Mouse (Mus musculus): ENCODE data around the gene Ptprn. TPM values are rescaled to one million over a fixed set of nuclear protein-coding genes. Genes with fewer than 3 reads are reported as not detected.
A peak's percentile ranks its signal among the peaks of the same experiment; 100 is the strongest.

Gene Ptprn
- polyA plus RNA-seq, 1 experiment from 2014 or later: 15.6 TPM

- Histone ChIP-seq H3K9me3 (no peaks in the 10 kb centered on the region), H3K27ac (no peak overlapping the region), H3K4me1 (replicated peaks) (peaks cover 33% of the 10 kb centered on the region), H3K9ac (no peak overlapping the region), H3K4me2 (peak overlapping the region; percentile 94), H3K4me3 (peak overlapping the region; percentile 56; the same call in 1 of the 2 replicates), H3K27me3 (peaks cover 73% of the 10 kb centered on the region), H3K36me3 (peaks cover 34% of the 10 kb centered on the region)
- no peak for ATAC-seq (ENCODE audit: low FRiP score)
- 4% methylated on average over 6 of the region's 6 CpGs for WGBS
These were observed 46.4 kb downstream of the Ptprn start for GRCm38 (mm10) chr1:75217893-75218226.

DNA sequence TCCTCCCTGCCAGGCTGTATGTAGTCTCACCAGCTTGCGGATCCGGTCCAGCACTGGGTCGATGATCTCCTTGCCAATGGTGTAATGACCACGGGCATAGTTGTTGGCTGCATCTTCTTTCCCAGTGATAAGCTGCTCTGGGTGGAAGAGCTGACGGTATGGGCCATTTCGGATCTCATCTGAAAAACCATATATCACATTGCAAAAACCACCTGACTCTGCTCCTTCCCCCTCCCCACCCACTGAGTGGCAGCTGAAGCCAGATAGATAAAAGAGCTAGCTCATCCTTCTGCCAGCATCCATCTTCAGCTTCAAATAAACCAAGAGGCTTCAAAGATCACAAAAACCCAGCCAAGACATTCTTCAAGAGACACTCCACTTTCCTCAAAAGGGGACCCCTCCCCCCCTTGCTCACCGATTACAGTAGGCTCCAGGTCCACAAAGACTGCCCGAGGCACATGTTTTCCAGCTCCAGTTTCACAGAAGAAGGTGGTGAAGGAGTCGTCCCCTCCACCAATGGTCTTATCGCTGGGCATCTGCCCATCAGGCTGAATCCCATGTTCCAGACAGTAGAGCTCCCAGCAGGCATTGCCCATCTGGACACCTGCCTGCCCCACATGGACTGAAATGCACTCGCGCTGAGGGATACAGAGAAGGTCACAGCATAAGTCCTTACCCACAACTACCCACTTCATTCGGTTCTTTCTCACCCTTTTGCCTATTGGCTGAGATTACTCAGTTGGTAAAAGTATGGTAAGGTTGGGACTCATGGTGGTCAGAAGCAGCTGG, 47.3 kb downstream of the Ptprn start:
- peaks cover 65% of the 10 kb centered on the region for H3K27me3 ChIP-seq
- no peak overlapping the region for H3K27ac ChIP-seq
- ATAC-seq (ENCODE audit: low FRiP score): no peak
- H3K4me3 ChIP-seq: no peak overlapping the region
- H3K36me3 ChIP-seq: peaks cover 42% of the 10 kb centered on the region
- no peak overlapping the region for H3K4me2 ChIP-seq
- WGBS: 83% methylated on average over 13 of the region's 13 CpGs
- H3K9ac ChIP-seq: no peak overlapping the region
- H3K9me3 ChIP-seq: no peaks in the 10 kb centered on the region
- H3K4me1 ChIP-seq (replicated peaks): peaks cover 42% of the 10 kb centered on the region

- WGBS: 94% methylated on average over 9 of the region's 9 CpGs
- Histone ChIP-seq H3K4me1 (replicated peaks) (peaks cover 52% of the 10 kb centered on the region), H3K4me3 (no peak overlapping the region), H3K27ac (no peak overlapping the region), H3K4me2 (no peak overlapping the region), H3K9me3 (no peaks in the 10 kb centered on the region), H3K9ac (no peak overlapping the region), H3K27me3 (peaks cover 53% of the 10 kb centered on the region), H3K36me3 (peaks cover 45% of the 10 kb centered on the region)
- no peak for ATAC-seq (ENCODE audit: low FRiP score)
These were observed 48.5 kb downstream of the Ptprn start for GRCm38 (mm10) chr1:75215785-75216184.

DNA sequence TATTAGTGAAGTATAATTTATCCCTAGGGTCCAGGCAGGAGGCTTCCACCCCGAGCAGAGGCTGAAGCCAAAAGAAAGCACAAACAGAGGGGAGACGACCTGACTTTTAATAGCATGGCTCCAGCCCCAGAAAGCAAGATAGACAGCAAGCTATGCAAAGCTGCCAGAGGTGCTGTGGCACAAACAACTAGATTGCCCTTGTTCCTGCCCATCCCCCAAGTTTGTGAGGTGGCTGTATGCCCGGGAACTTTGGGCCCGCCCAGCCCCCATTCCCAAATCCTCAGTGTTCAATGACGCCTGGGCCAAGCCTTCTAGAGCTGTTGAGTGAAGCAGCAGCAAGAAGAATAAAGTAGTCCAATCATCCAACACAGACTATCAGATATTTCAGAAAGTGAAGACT, 49.4 kb downstream of the Ptprn start:
- Histone ChIP-seq H3K4me1 (replicated peaks) (peaks cover 56% of the 10 kb centered on the region), H3K36me3 (peaks cover 45% of the 10 kb centered on the region), H3K4me2 (no peak overlapping the region), H3K27me3 (peaks cover 44% of the 10 kb centered on the region), H3K9me3 (no peaks in the 10 kb centered on the region), H3K4me3 (no peak overlapping the region), H3K9ac (no peak overlapping the region), H3K27ac (no peak overlapping the region)
- WGBS: 85% methylated on average over 5 of the region's 5 CpGs
- no peak for ATAC-seq (ENCODE audit: low FRiP score)

DNA sequence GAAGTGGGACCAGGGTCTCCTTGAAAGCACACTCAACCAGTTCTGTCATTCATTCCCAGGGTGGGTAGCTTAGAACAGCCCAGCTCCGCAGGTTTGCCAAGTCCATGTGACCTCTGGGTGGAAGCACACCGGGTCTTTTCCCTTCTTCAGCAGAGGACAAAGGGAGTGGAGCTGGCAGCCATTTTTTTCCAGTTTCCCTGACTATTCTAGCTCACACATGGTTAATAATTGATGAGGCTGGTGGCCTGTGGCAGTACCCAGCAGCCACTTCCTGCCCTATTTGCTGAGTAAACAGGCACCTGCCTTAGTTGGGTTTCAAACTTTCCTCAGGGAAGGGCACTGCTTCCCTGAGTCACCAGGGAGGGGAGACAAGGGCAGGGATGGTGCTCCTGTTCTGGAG, 49.9 kb downstream of the Ptprn start:
- peaks cover 41% of the 10 kb centered on the region for H3K27me3 ChIP-seq
- no peak overlapping the region for H3K27ac ChIP-seq
- H3K36me3 ChIP-seq: peaks cover 45% of the 10 kb centered on the region
- no peak overlapping the region for H3K9ac ChIP-seq
- H3K9me3 ChIP-seq: no peaks in the 10 kb centered on the region
- no peak overlapping the region for H3K4me3 ChIP-seq
- ATAC-seq (ENCODE audit: low FRiP score): no peak
- peaks cover 56% of the 10 kb centered on the region for H3K4me1 ChIP-seq (replicated peaks)
- H3K4me2 ChIP-seq: no peak overlapping the region
- 78% methylated on average over 2 of the region's 2 CpGs for WGBS

GRCm38 (mm10) chr1:75213096-75213495, 51.2 kb downstream of the Ptprn start:
- Histone ChIP-seq H3K4me3 (no peak overlapping the region), H3K36me3 (peaks cover 45% of the 10 kb centered on the region), H3K9me3 (no peaks in the 10 kb centered on the region), H3K27ac (no peak overlapping the region), H3K9ac (no peak overlapping the region), H3K4me2 (no peak overlapping the region), H3K27me3 (peaks cover 33% of the 10 kb centered on the region), H3K4me1 (replicated peaks) (peaks cover 54% of the 10 kb centered on the region)
- ATAC-seq (ENCODE audit: low FRiP score): no peak
- WGBS: 94% methylated on average over 7 of the region's 7 CpGs

DNA sequence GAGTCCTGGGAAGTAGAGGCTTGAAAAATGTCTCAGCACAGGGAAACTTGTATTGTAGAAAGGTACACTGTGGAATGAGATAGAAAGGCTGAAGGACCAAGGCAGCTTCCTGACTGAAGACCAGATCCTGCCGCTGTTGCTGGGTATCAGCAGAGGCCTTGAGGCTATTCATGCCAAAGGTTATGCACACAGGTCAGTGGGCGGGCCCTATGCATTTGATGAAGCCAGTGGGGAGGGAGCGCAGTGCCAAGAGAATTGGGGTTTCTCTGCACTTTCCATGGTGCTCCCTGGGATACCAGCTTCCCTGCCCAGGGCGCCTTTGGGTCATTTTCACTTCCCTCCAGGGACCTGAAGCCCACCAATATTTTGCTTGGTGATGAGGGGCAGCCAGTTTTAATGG, 51.8 kb downstream of the Ptprn start:
- Histone ChIP-seq H3K27ac (no peak overlapping the region), H3K4me2 (peak overlapping the region; percentile 98; the same call in 1 of the 2 replicates), H3K9me3 (no peaks in the 10 kb centered on the region), H3K9ac (no peak overlapping the region), H3K27me3 (peaks cover 28% of the 10 kb centered on the region), H3K4me1 (replicated peaks) (peaks cover 50% of the 10 kb centered on the region), H3K36me3 (peaks cover 45% of the 10 kb centered on the region), H3K4me3 (no peak overlapping the region)
- 84% methylated on average over 4 of the region's 4 CpGs for WGBS
- ATAC-seq (ENCODE audit: low FRiP score): no peak

- H3K36me3 ChIP-seq: peaks cover 45% of the 10 kb centered on the region
- peaks cover 15% of the 10 kb centered on the region for H3K27me3 ChIP-seq
- no peaks in the 10 kb centered on the region for H3K9me3 ChIP-seq
- ATAC-seq (ENCODE audit: low FRiP score): peak; percentile 52
- 11% methylated on average over 17 of the region's 17 CpGs for WGBS
- H3K27ac ChIP-seq: no peak overlapping the region
- H3K4me3 ChIP-seq: peak overlapping the region; percentile 95
- peak overlapping the region; percentile 94 for H3K9ac ChIP-seq
- H3K4me1 ChIP-seq (replicated peaks): peaks cover 50% of the 10 kb centered on the region
- peak overlapping the region; percentile 98 for H3K4me2 ChIP-seq
These were observed 53.1 kb downstream of the Ptprn start for GRCm38 (mm10) chr1:75211141-75211708.

GRCm38 (mm10) chr1:75210136-75211087, 53.9 kb downstream of the Ptprn start, which contains the start of the genes Glb1l and Stk16:
Glb1l (minus strand) TSS chr1:75210813.
Stk16 (plus strand) TSS chr1:75210838.
- Histone ChIP-seq H3K36me3 (peaks cover 37% of the 10 kb centered on the region), H3K9ac (peak within 1 kb of the TSS; percentile 94), H3K4me1 (replicated peaks) (peaks cover 50% of the 10 kb centered on the region), H3K27me3 (peaks cover 7% of the 10 kb centered on the region; the same call in 1 of the 2 replicates), H3K4me2 (peak within 1 kb of the TSS; percentile 98), H3K27ac (no peak within 1 kb of the TSS), H3K9me3 (no peaks in the 10 kb centered on the region), H3K4me3 (peak within 1 kb of the TSS; percentile 95)
- ATAC-seq (ENCODE audit: low FRiP score): peak; percentile 94
- 6% methylated on average over 42 of the region's 42 CpGs for WGBS

- ATAC-seq (ENCODE audit: low FRiP score): no peak
- H3K4me1 ChIP-seq (replicated peaks): peaks cover 50% of the 10 kb centered on the region
- H3K4me3 ChIP-seq: peak overlapping the region; percentile 95
- H3K27me3 ChIP-seq: 0 out of 2 replicates have a peak, but pooled peaks cover 7% of the 10 kb centered on the region
- H3K36me3 ChIP-seq: peaks cover 24% of the 10 kb centered on the region
- WGBS: 17% methylated on average over 34 of the region's 34 CpGs
- no peak overlapping the region for H3K27ac ChIP-seq
- H3K9me3 ChIP-seq: no peaks in the 10 kb centered on the region
- H3K4me2 ChIP-seq: peak overlapping the region; percentile 98
- peak overlapping the region; percentile 64 for H3K9ac ChIP-seq
These were observed 55.2 kb downstream of the Ptprn start for GRCm38 (mm10) chr1:75208967-75209678.

- H3K27me3 ChIP-seq: no peaks in the 10 kb centered on the region
- H3K4me2 ChIP-seq: no peak overlapping the region
- H3K4me3 ChIP-seq: no peak overlapping the region
- no peak overlapping the region for H3K27ac ChIP-seq
- 77% methylated on average over 1 of the region's 1 CpGs for WGBS
- peaks cover 47% of the 10 kb centered on the region for H3K36me3 ChIP-seq
- no peaks in the 10 kb centered on the region for H3K4me1 ChIP-seq (replicated peaks)
- no peaks in the 10 kb centered on the region for H3K9me3 ChIP-seq
- ATAC-seq (ENCODE audit: low FRiP score): no peak
- H3K9ac ChIP-seq: no peak overlapping the region
These were observed 63.1 kb downstream of the Ptprn start for GRCm38 (mm10) chr1:75201236-75201635.

Data from hindbrain, embryonic 13.5 days (tissue).